Mouse (Mus musculus) T-cell, adult 66 days (primary cell): ENCODE results near the gene Morc3. TPM values are rescaled to one million over a fixed set of nuclear protein-coding genes. Genes with fewer than 3 reads are reported as not detected.

Experiments
- total RNA-seq, 2 experiments: library from RNA; stranded (reverse); gene quantifications; 3 replicates in 1 of 2; 4 replicates in 1 of 2; pipeline ENCODE4 v1.2.4; 2023

The Morc3 gene
- total RNA-seq: 100 to 1,000 TPM; 130 to 139 TPM

GRCm38 (mm10) chr16:93831627-93832395 is at the start of gene Morc3:
Gene Morc3, plus strand, starts transcription at chr16:93832121.

GRCm38 (mm10) chr16:93883423-93884085 is 51.6 kb downstream of the Morc3 start, which contains the start of gene Chaf1b:
Gene Chaf1b, plus strand, starts transcription at chr16:93883901.

Other genes with a start within 250 kb of the Morc3 start
- 10 to 100 TPM; 15.2 to 21.6 TPM for gene Setd4, start 228.1 kb upstream of the Morc3 start, total RNA-seq
- 10 to 100 TPM; 28.9 to 30.7 TPM for gene Cbr1, start 226.3 kb upstream of the Morc3 start, total RNA-seq
- gene Gm5678, start 204.0 kb upstream of the Morc3 start, total RNA-seq: 1 to 10 TPM; 1.3 to 1.4 TPM
- gene Cbr3, start 148.9 kb upstream of the Morc3 start, total RNA-seq: not detected
- gene Dop1b, start 120.2 kb upstream of the Morc3 start, total RNA-seq: 10 to 100 TPM; 75.1 to 88.7 TPM
- gene Chaf1b, start 51.8 kb downstream of the Morc3 start, total RNA-seq: 10 to 100 TPM; 14.7 to 19.2 TPM
- gene Cldn14, start 176.7 kb downstream of the Morc3 start, total RNA-seq: not detected